In the genomic region with DNA sequence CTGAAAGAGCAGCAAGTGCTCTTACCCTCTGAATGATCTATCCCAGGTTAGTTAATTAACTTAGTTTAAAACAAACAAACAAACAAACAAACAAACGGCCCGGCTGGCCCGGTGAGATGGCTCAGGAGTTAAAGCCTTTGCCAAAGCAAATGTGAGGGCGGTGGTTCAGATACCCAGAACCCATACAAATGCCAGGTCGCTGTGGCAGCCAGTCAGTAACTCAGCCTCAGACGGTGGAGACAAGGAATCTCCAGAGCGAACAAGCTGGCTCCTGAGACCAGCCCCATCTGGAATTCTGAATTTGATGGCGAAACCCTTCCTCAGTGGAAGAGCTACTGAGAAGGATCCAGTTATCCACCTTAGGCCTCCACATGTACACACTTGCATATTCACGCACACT, we compare ENCODE assay signal across 14 mouse cellular contexts.
DNase-seq lines count a peak whose midpoint lies in the region.
"Had no signal": no experiment of that assay in that cellular context is flagged by ENCODE, and none has a peak within 500 bp of the region (broad histone marks: within the 10 kb centered on the region; RNA-seq: fewer than 3 reads in every experiment).

No protein-coding gene starts in this region.

- peak; percentile 32 for DNase-seq in cerebellum, adult 11 months
- DNase-seq in cerebellum, adult 8-10 months, result no peak
- peak; percentile 40 for DNase-seq in MN1 (ENCODE audit: low spot score)
- peak; percentile 50 for DNase-seq in cerebellum, adult 9-10 months
- DNase-seq in cerebellum, postnatal 14 days, result peak; percentile 73 to 74
- DNase-seq in T-cell, adult 2 months (ENCODE audit: low spot score), result no peak
- no peak for DNase-seq in urinary bladder, adult 18-20 months (ENCODE audit: low spot score in 2 of 2)
- DNase-seq in thymus, postnatal 10 days (ENCODE audit: low spot score in 2 of 2), result no peak
- DNase-seq: adrenal gland, adult 2 months; adrenal gland, postnatal 14 days; gastrocnemius, adult 2 months; gastrocnemius, postnatal 14 days; heart, adult 11 months; kidney, adult 2 months had no signal

Comparison
In these comparisons a context has a peak if more than half of its experiments do, and no peak if none do; other contexts are left out.
1. DNase-seq: peak in cerebellum, adult 11 months (single experiment), MN1 (single experiment), cerebellum, adult 9-10 months (single experiment) and cerebellum, postnatal 14 days (2 of 2); none in cerebellum, adult 8-10 months (single experiment), T-cell, adult 2 months (single experiment), urinary bladder, adult 18-20 months (0 of 2) and thymus, postnatal 10 days (0 of 2).